22 mouse cellular contexts compared by ENCODE assay signal in genomic region chr6:29002141-29002540, GRCm38 (mm10). TPM values are rescaled to one million over a fixed set of nuclear protein-coding genes. Genes with fewer than 3 reads are reported as not detected.
"Had no signal": no experiment of that assay in that cellular context is flagged by ENCODE, and none has a peak within 500 bp of the region (broad histone marks: within the 10 kb centered on the region; RNA-seq: fewer than 3 reads in every experiment).

No protein-coding gene starts in this region.

- ATAC-seq: lung, postnatal 0 days; midbrain, embryonic 15.5 days had no signal

- H3K4me2 ChIP-seq: liver, embryonic 11.5 days; liver, embryonic 15.5 days; midbrain, embryonic 15.5 days; neural tube, embryonic 12.5 days had no signal

- H3K9me3 ChIP-seq: limb, embryonic 10.5 days; liver, embryonic 15.5 days; midbrain, embryonic 15.5 days; neural tube, embryonic 12.5 days had no signal

- H3K4me1 ChIP-seq: limb, embryonic 10.5 days; liver, embryonic 15.5 days; neural tube, embryonic 12.5 days had no signal

- H3K27me3 ChIP-seq: liver, embryonic 15.5 days; midbrain, embryonic 15.5 days; neural tube, embryonic 12.5 days had no signal

- H3K36me3 ChIP-seq: limb, embryonic 10.5 days; liver, embryonic 15.5 days; midbrain, embryonic 15.5 days; neural tube, embryonic 12.5 days had no signal

- H3K9ac ChIP-seq: liver, embryonic 15.5 days; midbrain, embryonic 15.5 days; neural tube, embryonic 12.5 days had no signal

- H3K4me3 ChIP-seq: limb, embryonic 10.5 days; liver, embryonic 15.5 days; midbrain, embryonic 15.5 days; neural tube, embryonic 12.5 days had no signal

- H3K27ac ChIP-seq: kidney, postnatal 0 days; limb, embryonic 10.5 days; liver, embryonic 15.5 days; midbrain, embryonic 15.5 days; neural tube, embryonic 12.5 days had no signal

- DNase-seq: kidney, postnatal 36 days; lung, adult 2 months; lung, postnatal 36 days; retina, postnatal 1 day; right cerebral cortex, postnatal 25 days; thymus, postnatal 36 days had no signal

RNA-seq across cellular contexts. Expression of gene Lep, which starts 57.9 kb away (rescaled TPM):
- total RNA-seq: layer of hippocampus, adult 18-20 months; layer of hippocampus, postnatal 10 days; left cerebral cortex, postnatal 14 days; megakaryocyte progenitor cell, adult 5-6 weeks; monocyte, adult 5-6 weeks; neutrophil, adult 5-6 weeks had no signal
- polyA plus RNA-seq: kidney, postnatal 0 days; limb, embryonic 10.5 days; limb, embryonic 14.5 days; liver, embryonic 11.5 days; liver, embryonic 15.5 days; lung, postnatal 0 days; midbrain, embryonic 15.5 days; neural tube, embryonic 12.5 days; small intestine, adult 2 months; stomach, embryonic 16.5 days had no signal
